Mouse (Mus musculus): Measurements from ENCODE around the gene Anapc2. TPM values are rescaled to one million over a fixed set of nuclear protein-coding genes. Genes with fewer than 3 reads are reported as not detected.

Anapc2 gene
- polyA plus RNA-seq, 1 experiment = 29.3 TPM

GRCm38 (mm10) chr2:25318971-25319773 lies 46.9 kb downstream of the Anapc2 start, which contains the start of gene Grin1:
TSS of gene Grin1 (minus strand) at chr2:25319187.
- Histone ChIP-seq H3K4me3 (ENCODE audit: control insufficient read depth, low read depth, low read length) (peak within 1 kb of the TSS; percentile 74), H3K4me1 (ENCODE audit: control insufficient read depth, insufficient read depth, low read length) (peaks cover 8% of the 10 kb centered on the region), H3K27me3 (ENCODE audit: control insufficient read depth, insufficient read depth, low read length) (no peaks in the 10 kb centered on the region), H3K36me3 (ENCODE audit: control insufficient read depth, insufficient read depth, low read length) (no peaks in the 10 kb centered on the region), H3K27ac (ENCODE audit: control insufficient read depth, insufficient read depth, low read depth, low read length) (no peak within 1 kb of the TSS)
- TF ChIP-seq POLR2A (IDR thresholded peaks at IDR 0.05; ENCODE audit: control insufficient read depth, low read depth, low read length) (no peak), CTCF (IDR thresholded peaks at IDR 0.05; ENCODE audit: control insufficient read depth, insufficient read depth, insufficient replicate concordance, low read depth, low read length) (no peak)

- Histone ChIP-seq H3K36me3 (ENCODE audit: control insufficient read depth, insufficient read depth, low read length) (no peaks in the 10 kb centered on the region), H3K4me3 (ENCODE audit: control insufficient read depth, low read depth, low read length) (no peak overlapping the region), H3K27ac (ENCODE audit: control insufficient read depth, insufficient read depth, low read depth, low read length) (no peak overlapping the region), H3K27me3 (ENCODE audit: control insufficient read depth, insufficient read depth, low read length) (no peaks in the 10 kb centered on the region), H3K4me1 (ENCODE audit: control insufficient read depth, insufficient read depth, low read length) (peaks cover 8% of the 10 kb centered on the region)
- TF ChIP-seq POLR2A (IDR thresholded peaks at IDR 0.05; ENCODE audit: control insufficient read depth, low read depth, low read length) (no peak), CTCF (IDR thresholded peaks at IDR 0.05; ENCODE audit: control insufficient read depth, insufficient read depth, insufficient replicate concordance, low read depth, low read length) (no peak)
Measured at GRCm38 (mm10) chr2:25320084-25320483, 47.8 kb downstream of the Anapc2 start.

- Histone ChIP-seq H3K36me3 (ENCODE audit: control insufficient read depth, insufficient read depth, low read length) (no peaks in the 10 kb centered on the region; the same call in 1 of the 2 replicates), H3K4me3 (ENCODE audit: control insufficient read depth, low read depth, low read length) (no peak overlapping the region), H3K4me1 (ENCODE audit: control insufficient read depth, insufficient read depth, low read length) (no peaks in the 10 kb centered on the region), H3K27ac (ENCODE audit: control insufficient read depth, insufficient read depth, low read depth, low read length) (no peak overlapping the region), H3K27me3 (ENCODE audit: control insufficient read depth, insufficient read depth, low read length) (no peaks in the 10 kb centered on the region)
- TF ChIP-seq POLR2A (IDR thresholded peaks at IDR 0.05; ENCODE audit: control insufficient read depth, low read depth, low read length) (no peak), CTCF (IDR thresholded peaks at IDR 0.05; ENCODE audit: control insufficient read depth, insufficient read depth, insufficient replicate concordance, low read depth, low read length) (no peak)
Measured at GRCm38 (mm10) chr2:25326036-25326435, 53.8 kb downstream of the Anapc2 start.

GRCm38 (mm10) chr2:25328440-25328839 lies 56.2 kb downstream of the Anapc2 start:
- Histone ChIP-seq H3K4me1 (ENCODE audit: control insufficient read depth, insufficient read depth, low read length) (peaks cover 3% of the 10 kb centered on the region; the same call in 1 of the 2 replicates), H3K36me3 (ENCODE audit: control insufficient read depth, insufficient read depth, low read length) (no peaks in the 10 kb centered on the region; the same call in 1 of the 2 replicates), H3K27ac (ENCODE audit: control insufficient read depth, insufficient read depth, low read depth, low read length) (no peak overlapping the region), H3K27me3 (ENCODE audit: control insufficient read depth, insufficient read depth, low read length) (no peaks in the 10 kb centered on the region), H3K4me3 (ENCODE audit: control insufficient read depth, low read depth, low read length) (no peak overlapping the region)
- TF ChIP-seq POLR2A (IDR thresholded peaks at IDR 0.05; ENCODE audit: control insufficient read depth, low read depth, low read length) (no peak), CTCF (IDR thresholded peaks at IDR 0.05; ENCODE audit: control insufficient read depth, insufficient read depth, insufficient replicate concordance, low read depth, low read length) (peak; percentile 21; the same call in 1 of the 2 replicates)

- Histone ChIP-seq H3K27me3 (ENCODE audit: control insufficient read depth, insufficient read depth, low read length) (no peaks in the 10 kb centered on the region), H3K4me1 (ENCODE audit: control insufficient read depth, insufficient read depth, low read length) (peaks cover 4% of the 10 kb centered on the region), H3K27ac (ENCODE audit: control insufficient read depth, insufficient read depth, low read depth, low read length) (peak overlapping the region; percentile 64), H3K4me3 (ENCODE audit: control insufficient read depth, low read depth, low read length) (peak overlapping the region; percentile 100), H3K36me3 (ENCODE audit: control insufficient read depth, insufficient read depth, low read length) (peaks cover 1% of the 10 kb centered on the region; the same call in 1 of the 2 replicates)
- no peak for TF ChIP-seq POLR2A (IDR thresholded peaks at IDR 0.05; ENCODE audit: control insufficient read depth, low read depth, low read length)
- no peak for TF ChIP-seq CTCF (IDR thresholded peaks at IDR 0.05; ENCODE audit: control insufficient read depth, insufficient read depth, insufficient replicate concordance, low read depth, low read length)
Measured at GRCm38 (mm10) chr2:25331470-25331869, 59.2 kb downstream of the Anapc2 start.

- Histone ChIP-seq H3K27ac (ENCODE audit: control insufficient read depth, insufficient read depth, low read depth, low read length) (peak within 1 kb of the TSS; percentile 99), H3K4me1 (ENCODE audit: control insufficient read depth, insufficient read depth, low read length) (peaks cover 5% of the 10 kb centered on the region), H3K27me3 (ENCODE audit: control insufficient read depth, insufficient read depth, low read length) (no peaks in the 10 kb centered on the region), H3K4me3 (ENCODE audit: control insufficient read depth, low read depth, low read length) (peak within 1 kb of the TSS; percentile 100), H3K36me3 (ENCODE audit: control insufficient read depth, insufficient read depth, low read length) (peaks cover 2% of the 10 kb centered on the region)
- no peak for TF ChIP-seq CTCF (IDR thresholded peaks at IDR 0.05; ENCODE audit: control insufficient read depth, insufficient read depth, insufficient replicate concordance, low read depth, low read length)
- peak; percentile 96 for TF ChIP-seq POLR2A (IDR thresholded peaks at IDR 0.05; ENCODE audit: control insufficient read depth, low read depth, low read length)
Measured at GRCm38 (mm10) chr2:25332286-25333160, 60.2 kb downstream of the Anapc2 start, which contains the start of gene Man1b1. TSS of gene Man1b1 (plus strand) at chr2:25332338.

- Histone ChIP-seq H3K4me1 (ENCODE audit: control insufficient read depth, insufficient read depth, low read length) (peaks cover 5% of the 10 kb centered on the region), H3K36me3 (ENCODE audit: control insufficient read depth, insufficient read depth, low read length) (peaks cover 3% of the 10 kb centered on the region), H3K4me3 (ENCODE audit: control insufficient read depth, low read depth, low read length) (peak overlapping the region; percentile 100), H3K27ac (ENCODE audit: control insufficient read depth, insufficient read depth, low read depth, low read length) (no peak overlapping the region), H3K27me3 (ENCODE audit: control insufficient read depth, insufficient read depth, low read length) (no peaks in the 10 kb centered on the region)
- no peak for TF ChIP-seq CTCF (IDR thresholded peaks at IDR 0.05; ENCODE audit: control insufficient read depth, insufficient read depth, insufficient replicate concordance, low read depth, low read length)
- TF ChIP-seq POLR2A (IDR thresholded peaks at IDR 0.05; ENCODE audit: control insufficient read depth, low read depth, low read length) = no peak
Measured at GRCm38 (mm10) chr2:25333569-25333968, 61.3 kb downstream of the Anapc2 start.

Other genes starting within 250 kb of the Anapc2 start
- gene Nsmf, start 218.1 kb upstream of the Anapc2 start, polyA plus RNA-seq (2012; rRNA removed) = 69.1 and 78.2 TPM in 2 replicates
- gene Entpd8, start 192.2 kb upstream of the Anapc2 start, polyA plus RNA-seq (2012; rRNA removed) = 0.48 TPM in 2 replicates
- gene Noxa1, start 177.3 kb upstream of the Anapc2 start, polyA plus RNA-seq (2012; rRNA removed) = 0.14 and 0.25 TPM in 2 replicates
- gene Nrarp, start 91.7 kb upstream of the Anapc2 start, polyA plus RNA-seq (2012; rRNA removed) = 3.8 and 4.0 TPM in 2 replicates
- 0.98 and 1.3 TPM in 2 replicates for gene Tor4a, start 75.6 kb upstream of the Anapc2 start, polyA plus RNA-seq (2012; rRNA removed)
- 20.7 and 24.9 TPM in 2 replicates for gene Nelfb, start 61.0 kb upstream of the Anapc2 start, polyA plus RNA-seq (2012; rRNA removed)
- 244 and 247 TPM in 2 replicates for gene Stpg3, start 57.8 kb upstream of the Anapc2 start, polyA plus RNA-seq (2012; rRNA removed)
- 552 and 576 TPM in 2 replicates for gene Fam166a, start 53.7 kb upstream of the Anapc2 start, polyA plus RNA-seq (2012; rRNA removed)
- gene Tubb4b, start 47.8 kb upstream of the Anapc2 start, polyA plus RNA-seq (2012; rRNA removed) = 2,564 and 2,638 TPM in 2 replicates
- gene Slc34a3, start 38.1 kb upstream of the Anapc2 start, polyA plus RNA-seq (2012; rRNA removed) = 0.48 and 0.55 TPM in 2 replicates
- gene Rnf224, start 35.7 kb upstream of the Anapc2 start, polyA plus RNA-seq (2012; rRNA removed) = 0.05 TPM in 1 of 2 replicates, not detected in the other
- gene Rnf208, start 30.2 kb upstream of the Anapc2 start, polyA plus RNA-seq (2012; rRNA removed) = 7.4 and 8.1 TPM in 2 replicates
- 0.12 and 0.31 TPM in 2 replicates for gene Cysrt1, start 30.0 kb upstream of the Anapc2 start, polyA plus RNA-seq (2012; rRNA removed)
- 7.0 and 7.9 TPM in 2 replicates for gene AL732309.1, start 25.6 kb upstream of the Anapc2 start, polyA plus RNA-seq (2012; rRNA removed)
- 63.3 and 69.3 TPM in 2 replicates for gene Tmem203, start 17.0 kb upstream of the Anapc2 start, polyA plus RNA-seq (2012; rRNA removed)
- 357 and 363 TPM in 2 replicates for gene Tprn, start 9.9 kb upstream of the Anapc2 start, polyA plus RNA-seq (2012; rRNA removed)
- 54.9 and 64.2 TPM in 2 replicates for gene Ssna1, start within 50 bp of the Anapc2 start, polyA plus RNA-seq (2012; rRNA removed)
- gene Tmem210, start 15.7 kb downstream of the Anapc2 start, polyA plus RNA-seq (2012; rRNA removed) = 830 and 870 TPM in 2 replicates
- gene Lrrc26, start 17.4 kb downstream of the Anapc2 start, polyA plus RNA-seq (2012; rRNA removed) = 3.5 and 4.3 TPM in 2 replicates
- gene Grin1, start 46.7 kb downstream of the Anapc2 start, polyA plus RNA-seq (2012; rRNA removed) = 0.38 and 0.75 TPM in 2 replicates
- gene Man1b1, start 59.9 kb downstream of the Anapc2 start, polyA plus RNA-seq (2012; rRNA removed) = 25.4 and 29.3 TPM in 2 replicates
- gene Dpp7, start 83.9 kb downstream of the Anapc2 start, polyA plus RNA-seq (2012; rRNA removed) = 4.0 and 5.0 TPM in 2 replicates
- 1.7 and 2.2 TPM in 2 replicates for gene Uap1l1, start 93.2 kb downstream of the Anapc2 start, polyA plus RNA-seq (2012; rRNA removed)
- gene Sapcd2, start 99.8 kb downstream of the Anapc2 start, polyA plus RNA-seq (2012; rRNA removed) = 1.1 and 1.3 TPM in 2 replicates
- 6.2 and 6.5 TPM in 2 replicates for gene Entpd2, start 123.4 kb downstream of the Anapc2 start, polyA plus RNA-seq (2012; rRNA removed)
- 13.6 and 15.9 TPM in 2 replicates for gene Npdc1, start 126.9 kb downstream of the Anapc2 start, polyA plus RNA-seq (2012; rRNA removed)
- gene Fut7, start 150.8 kb downstream of the Anapc2 start, polyA plus RNA-seq (2012; rRNA removed) = 0.10 TPM in 1 of 2 replicates, not detected in the other
- 17.3 and 18.3 TPM in 2 replicates for gene Abca2, start 156.2 kb downstream of the Anapc2 start, polyA plus RNA-seq (2012; rRNA removed)
- 0.78 and 11.8 TPM in 2 replicates for gene Clic3, start 184.4 kb downstream of the Anapc2 start, polyA plus RNA-seq (2012; rRNA removed)
- gene Paxx, start 188.6 kb downstream of the Anapc2 start, polyA plus RNA-seq (2012; rRNA removed) = 34.3 and 35.8 TPM in 2 replicates
- 311 and 369 TPM in 2 replicates for gene Ptgds, start 197.6 kb downstream of the Anapc2 start, polyA plus RNA-seq (2012; rRNA removed)
- 5.7 TPM in 1 of 2 replicates, not detected in the other for gene Lcn12, start 221.4 kb downstream of the Anapc2 start, polyA plus RNA-seq (2012; rRNA removed)
- gene Fbxw5, start 228.3 kb downstream of the Anapc2 start, polyA plus RNA-seq (2012; rRNA removed) = 137 and 166 TPM in 2 replicates
- gene C8g, start 229.2 kb downstream of the Anapc2 start, polyA plus RNA-seq (2012; rRNA removed) = 58.4 and 70.5 TPM in 2 replicates

Measured in testis, adult 2 months (tissue).